Mouse (Mus musculus) bone marrow macrophage, adult 2 months (primary cell): Measurements from ENCODE around the gene Erc2.

Experiments used
- CTCF ChIP-seq: IDR thresholded peaks from 2 replicates; pipeline ENCODE4 v1.5.1; 2012; ENCODE audit warnings: low read depth, mild to moderate bottlenecking, low read length, moderate library complexity
- POLR2A ChIP-seq: IDR thresholded peaks from 2 replicates; pipeline ENCODE4 v1.6.1; 2012; ENCODE audit warnings: mild to moderate bottlenecking, low read depth, low read length, borderline replicate concordance

DNA sequence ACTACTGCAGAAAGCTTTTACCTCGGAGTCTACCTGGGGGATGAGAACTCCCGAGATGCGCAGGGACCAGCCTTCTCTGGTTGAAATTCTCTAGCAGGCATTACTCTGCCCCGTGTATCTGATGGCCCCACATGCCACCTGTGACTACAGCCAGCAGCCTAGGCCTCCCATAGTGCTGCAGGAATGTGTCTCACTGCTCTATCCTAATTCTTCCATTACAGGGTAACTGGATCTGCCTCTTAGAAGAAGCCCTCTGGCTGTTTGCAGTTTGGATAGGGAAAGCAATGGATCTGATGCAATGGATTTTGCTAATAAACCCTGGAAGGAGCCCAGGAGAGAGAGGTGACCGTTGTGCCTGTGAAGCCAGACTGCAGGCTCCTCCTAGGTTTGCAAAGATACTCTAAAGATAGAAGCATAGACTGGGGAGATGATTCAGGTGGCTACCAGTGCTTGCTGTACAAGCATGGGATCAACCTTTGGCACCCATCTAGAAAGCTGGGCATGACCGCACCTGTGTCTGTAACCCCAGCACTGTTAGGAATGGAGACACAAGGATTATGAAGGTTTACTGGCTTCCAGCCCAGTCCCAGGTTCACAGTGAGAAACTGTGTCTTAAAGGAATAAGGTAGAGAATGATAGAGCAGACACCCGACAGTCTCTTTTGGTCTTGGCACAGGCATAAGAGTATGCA, 821.2 kb downstream of the Erc2 start:
- TF ChIP-seq CTCF (no peak), POLR2A (no peak)
